Mouse (Mus musculus) layer of hippocampus, adult 2 months (tissue): ENCODE results near the gene Adamts4. TPM values are rescaled to one million over a fixed set of nuclear protein-coding genes. Genes with fewer than 3 reads are reported as not detected.

Experiments
- DNase-seq, 2 experiments: peaks; one replicate each; pipeline ENCODE4 v3.0.0; 2022; ENCODE audit warnings: low spot score in 2 of 2
- H3K27ac ChIP-seq: fragments of 200-600 bp; 2 replicates; pipeline ENCODE4 v1.8.1; 2022
- H3K4me3 ChIP-seq: fragments of 200-600 bp; 2 replicates; pipeline ENCODE4 v1.8.1; 2022; ENCODE audit warnings: mild to moderate bottlenecking
- CTCF ChIP-seq: fragments of 200-600 bp; conservative IDR thresholded peaks from 2 replicates; pipeline ENCODE4 v1.8.1; 2022; ENCODE audit warnings: antibody characterized with exemption, mild to moderate bottlenecking, moderate library complexity
- total RNA-seq, 2 experiments: library from RNA; stranded (reverse); gene quantifications; 2 replicates each; pipeline ENCODE4 v1.2.3; 2021

Gene Adamts4
- total RNA-seq, 2 experiments from 2014 or later, result 9.6 to 10.9 TPM

DNA sequence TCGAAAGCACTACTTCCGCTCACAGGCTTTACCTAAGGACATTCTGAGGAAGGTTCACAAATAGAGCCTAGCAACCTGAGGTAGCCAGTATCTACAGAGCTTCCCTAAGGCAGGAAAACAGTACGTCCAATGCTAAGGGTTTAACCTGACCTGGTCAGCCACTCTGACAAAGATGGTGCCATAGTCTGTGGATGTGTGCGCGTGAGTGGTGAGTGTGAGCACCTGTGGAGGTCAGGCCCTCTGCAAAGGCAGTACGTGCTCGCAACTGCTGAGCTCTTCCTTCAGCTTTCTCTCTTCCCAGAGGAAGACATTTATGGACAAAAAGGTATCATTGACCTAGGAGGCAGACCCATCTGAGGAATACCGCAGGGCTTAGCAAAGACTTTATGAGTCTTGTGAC, 28.2 kb downstream of the Adamts4 start:
- TF ChIP-seq CTCF, result no peak
- no peak overlapping the region for H3K4me3 ChIP-seq
- DNase-seq, result no peak
- no peak overlapping the region for H3K27ac ChIP-seq

DNA sequence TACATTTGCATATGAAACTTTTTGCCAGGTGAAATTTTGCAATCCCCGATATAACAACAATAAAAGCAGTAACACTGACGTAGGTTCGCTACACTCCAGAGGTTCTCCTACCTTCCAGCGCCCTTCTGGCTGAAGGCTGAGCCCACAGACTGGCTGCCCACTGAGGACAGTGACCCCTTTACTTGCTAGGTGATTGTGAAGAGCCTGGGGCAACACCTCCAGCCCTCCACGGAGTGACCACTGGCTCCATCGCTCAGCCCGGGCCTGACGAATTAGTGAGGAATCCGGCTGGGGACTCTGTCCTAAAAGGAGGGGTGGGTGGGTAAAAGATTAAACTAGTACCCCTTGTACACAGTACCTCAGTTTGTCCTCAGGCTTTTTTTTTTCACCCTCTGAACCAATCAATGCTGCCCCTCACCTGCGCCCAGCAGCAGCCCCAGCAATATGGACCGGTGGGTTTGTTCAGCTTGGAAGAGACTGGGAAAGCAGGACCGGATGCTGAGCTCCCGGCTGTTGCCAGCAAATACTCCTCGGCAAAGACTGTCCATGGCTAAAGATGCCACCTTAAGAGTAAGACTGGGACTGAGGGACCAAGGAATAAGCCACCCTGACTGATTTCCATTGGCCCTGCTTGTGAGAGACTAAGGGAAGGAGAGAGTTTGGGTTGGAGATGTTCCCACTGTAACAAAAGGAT, 28.9 kb downstream of the Adamts4 start:
- DNase-seq, result peak in 1 of 2 experiments; percentile 6
- H3K4me3 ChIP-seq, result no peak overlapping the region
- no peak for TF ChIP-seq CTCF
- H3K27ac ChIP-seq, result no peak overlapping the region

- DNase-seq, result peak in 1 of 2 experiments; percentile 6
- TF ChIP-seq CTCF, result no peak
Measured at GRCm38 (mm10) chr1:171279721-171280120, 29.5 kb downstream of the Adamts4 start.

GRCm38 (mm10) chr1:171280250-171280915, 30.2 kb downstream of the Adamts4 start:
- Histone ChIP-seq H3K27ac (peak overlapping the region; percentile 50), H3K4me3 (peak overlapping the region; percentile 70)
- peak in 1 of 2 experiments; percentile 7 for DNase-seq
- no peak for TF ChIP-seq CTCF

More at GRCm38 (mm10) chr1:171279721-171280120, 29.5 kb downstream of the Adamts4 start:
- no peak overlapping the region for H3K27ac ChIP-seq
- H3K4me3 ChIP-seq, result no peak overlapping the region

- DNase-seq, result peak; percentile 87 to 97
- Histone ChIP-seq H3K4me3 (peak within 1 kb of the TSS; percentile 70), H3K27ac (peak within 1 kb of the TSS; percentile 83)
- no peak for TF ChIP-seq CTCF
Measured at GRCm38 (mm10) chr1:171280916-171281527, 30.8 kb downstream of the Adamts4 start, which contains the start of gene Ppox. TSS of gene Ppox (minus strand) at chr1:171281186.

DNA sequence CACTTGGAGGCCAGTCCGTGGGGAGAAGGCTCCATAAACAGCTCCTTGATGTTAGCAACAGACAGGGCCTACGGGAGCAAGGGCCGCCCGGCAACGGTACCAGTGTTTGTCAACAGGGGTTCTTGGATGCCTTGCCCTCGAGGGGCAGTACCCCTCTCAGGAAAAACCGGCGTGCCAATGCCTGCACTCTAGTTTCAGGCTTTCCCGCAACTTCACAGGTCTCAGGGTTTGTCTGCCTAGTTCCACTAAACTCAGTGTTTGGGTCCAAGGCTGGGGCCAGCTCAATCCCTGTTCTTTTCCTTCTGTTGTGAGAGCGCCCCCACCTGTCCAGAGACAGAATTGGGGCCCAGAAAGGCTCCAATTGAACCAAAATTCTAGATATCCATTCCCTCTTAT, 31.3 kb downstream of the Adamts4 start:
- DNase-seq, result peak; percentile 70 to 84
- peak overlapping the region; percentile 83 for H3K27ac ChIP-seq
- peak; percentile 91 for TF ChIP-seq CTCF
- peak overlapping the region; percentile 70 for H3K4me3 ChIP-seq

GRCm38 (mm10) chr1:171282086-171282805, 32.0 kb downstream of the Adamts4 start:
- Histone ChIP-seq H3K4me3 (peak overlapping the region; percentile 70), H3K27ac (peak overlapping the region; percentile 83)
- no peak for TF ChIP-seq CTCF
- DNase-seq, result peak; percentile 1 to 8

DNA sequence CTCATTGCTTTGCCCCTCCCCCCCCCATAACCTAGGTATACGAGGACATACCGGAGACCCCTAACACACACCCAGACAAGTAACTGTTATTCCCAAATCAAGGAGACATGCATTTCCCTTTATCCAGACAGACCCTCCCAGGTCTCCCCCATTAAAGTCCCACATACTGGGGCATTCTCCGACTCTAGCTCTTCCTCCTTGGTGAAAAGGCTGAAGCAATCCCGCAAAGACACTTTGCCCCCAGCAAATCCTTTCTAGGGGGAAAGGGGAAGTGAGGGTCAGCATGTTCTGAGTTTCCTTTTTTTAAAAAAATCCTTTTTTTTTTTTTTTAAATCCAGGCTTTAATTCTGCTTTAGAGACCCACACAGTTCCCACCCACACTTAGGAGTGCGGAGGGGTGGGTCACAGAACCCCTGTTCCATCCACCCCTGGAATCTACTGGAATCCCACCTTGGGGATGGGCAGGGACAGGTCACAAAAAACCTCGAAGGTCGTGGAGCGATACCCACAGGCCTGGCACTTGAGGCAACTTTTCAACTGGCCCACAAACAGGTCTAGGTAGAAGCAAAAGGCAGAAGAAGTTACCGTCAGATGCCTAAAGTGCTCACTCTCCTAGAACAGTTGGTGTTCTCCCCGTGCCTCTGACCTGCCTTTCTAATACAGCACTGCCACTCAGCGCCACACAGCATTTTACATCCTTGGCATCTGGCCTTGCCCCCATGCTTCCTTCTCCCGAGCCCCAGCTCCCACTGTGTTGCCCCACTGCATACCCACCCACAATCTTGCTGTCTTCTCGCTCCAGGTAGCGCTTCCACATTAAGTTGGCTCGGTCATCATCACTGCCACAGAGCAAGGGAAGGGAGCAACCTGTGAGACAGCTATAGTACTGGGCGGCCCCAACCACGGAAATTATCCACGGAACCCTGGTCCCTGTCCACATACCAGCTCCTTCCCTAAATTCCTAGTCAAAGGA, 33.3 kb downstream of the Adamts4 start:
- peak in 1 of 2 experiments; percentile 6 for DNase-seq
- H3K4me3 ChIP-seq, result no peak overlapping the region
- H3K27ac ChIP-seq, result peak overlapping the region; percentile 28; the same call in 1 of the 2 replicates
- no peak for TF ChIP-seq CTCF

DNA sequence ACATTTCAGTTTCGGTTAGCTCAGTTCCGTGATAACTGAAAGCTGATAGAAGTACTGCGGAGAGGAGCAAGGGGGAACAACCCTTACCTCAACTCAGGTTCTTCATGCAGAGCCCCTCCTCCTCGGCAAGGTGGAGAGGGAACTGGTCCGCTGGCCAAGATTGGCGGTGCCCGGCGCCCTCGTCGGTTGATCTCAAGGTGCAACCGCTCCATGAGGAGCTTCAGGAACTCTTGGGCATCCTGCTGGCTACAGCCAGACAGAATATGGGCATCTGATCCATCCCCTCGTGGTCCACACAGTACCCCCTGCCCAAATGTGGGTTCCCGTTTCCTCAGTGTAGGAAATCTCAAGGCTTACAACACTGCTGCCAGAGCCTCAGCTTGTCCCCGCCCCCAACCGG, 34.3 kb downstream of the Adamts4 start:
- DNase-seq, result no peak
- TF ChIP-seq CTCF, result no peak
- Histone ChIP-seq H3K4me3 (peak overlapping the region; percentile 14; the same call in 1 of the 2 replicates), H3K27ac (peak overlapping the region; percentile 77)

DNA sequence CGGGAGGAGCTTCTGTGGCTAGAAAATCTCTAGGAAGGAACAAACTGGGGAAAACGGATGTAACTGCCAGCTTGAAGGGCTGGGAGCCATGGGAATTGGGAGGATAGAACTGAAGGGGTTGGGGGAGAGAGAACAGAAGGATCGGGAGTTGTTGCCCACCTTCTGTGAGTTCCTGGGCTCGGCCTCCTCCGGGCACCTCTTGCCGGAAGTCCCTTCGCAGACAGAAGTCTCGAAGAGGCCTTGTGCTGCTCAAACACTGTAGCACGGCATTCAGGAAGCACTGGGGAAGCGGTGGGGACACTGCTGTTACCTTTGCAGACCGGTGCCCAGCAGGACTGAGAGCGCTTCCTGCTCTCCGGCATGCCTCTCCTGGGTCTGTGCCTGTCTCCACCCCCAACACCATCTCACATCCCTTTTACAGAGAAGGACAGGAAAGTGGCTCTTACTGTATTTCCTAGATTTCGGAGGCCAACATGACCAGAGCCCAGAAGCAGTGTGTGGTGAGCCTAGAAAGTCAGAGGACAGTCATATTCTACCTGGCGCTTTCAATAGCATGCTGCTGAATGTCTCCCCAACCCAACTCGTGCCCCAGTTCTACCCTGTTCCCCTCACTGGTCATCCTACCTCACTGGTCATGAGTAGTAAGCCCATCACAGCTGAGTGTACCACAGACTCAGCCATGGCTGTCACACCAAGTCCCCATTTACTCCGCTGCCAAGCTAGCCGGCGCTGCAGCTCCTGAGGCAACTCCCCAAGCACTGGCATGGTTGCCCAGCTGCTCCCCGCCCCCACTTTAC, 35.1 kb downstream of the Adamts4 start:
- Histone ChIP-seq H3K27ac (peak overlapping the region; percentile 77), H3K4me3 (peak overlapping the region; percentile 14)
- TF ChIP-seq CTCF, result no peak
- DNase-seq, result no peak

DNA sequence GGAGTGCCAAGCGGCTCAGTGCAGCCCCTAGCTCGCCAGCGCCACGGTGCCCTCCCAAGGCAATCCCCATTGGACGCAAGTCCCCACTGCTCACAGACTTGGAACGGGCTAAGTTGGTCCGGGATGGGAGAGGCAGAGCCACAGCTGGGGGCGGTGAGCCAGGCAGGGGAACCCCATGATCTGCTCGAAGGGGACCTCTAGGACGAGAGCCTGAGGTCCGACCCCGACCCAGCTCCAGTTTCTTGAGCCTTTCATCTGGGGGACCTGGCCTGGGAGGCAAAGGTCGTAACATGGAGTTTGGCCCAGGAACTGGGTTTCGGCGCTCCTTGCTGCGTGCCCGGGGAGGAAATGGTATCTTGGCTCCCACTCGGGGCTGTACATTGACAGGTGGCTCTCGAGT, 36.3 kb downstream of the Adamts4 start:
- Histone ChIP-seq H3K4me3 (peak overlapping the region; percentile 98), H3K27ac (peak overlapping the region; percentile 93; the same call in 1 of the 2 replicates)
- TF ChIP-seq CTCF, result no peak
- DNase-seq, result no peak
